Mouse (Mus musculus) activated CD4-positive, CD25-positive, alpha-beta regulatory T cell, adult 4 months (primary cell): Measurements from ENCODE around the gene Pbrm1. TPM values are rescaled to one million over a fixed set of nuclear protein-coding genes. Genes with fewer than 3 reads are reported as not detected.

Source experiments
- ATAC-seq: one replicate; pipeline ENCODE4 v1.8.0; 2017
- polyA plus RNA-seq, 2 experiments: library from polyadenylated mRNA; unstranded; fragments of 100-300 nt; shearing (Covaris generic); gene quantifications; one replicate each; pipeline ENCODE4 v1.2.1; 2017

Pbrm1 gene
- polyA plus RNA-seq, 2 experiments from 2014 or later: 41.0 to 51.7 TPM

GRCm38 (mm10) chr14:31134015-31135000 lies 115.4 kb downstream of the Pbrm1 start:
- ATAC-seq: no peak

GRCm38 (mm10) chr14:31135495-31136410 lies 116.8 kb downstream of the Pbrm1 start:
- no peak for ATAC-seq

GRCm38 (mm10) chr14:31136411-31137280 lies 117.7 kb downstream of the Pbrm1 start:
- no peak for ATAC-seq

GRCm38 (mm10) chr14:31137281-31137595 lies 118.3 kb downstream of the Pbrm1 start:
- no peak for ATAC-seq

- ATAC-seq: no peak
These were observed 118.9 kb downstream of the Pbrm1 start for GRCm38 (mm10) chr14:31137791-31138190.

- ATAC-seq: no peak
These were observed 119.4 kb downstream of the Pbrm1 start for GRCm38 (mm10) chr14:31138219-31138896.

DNA sequence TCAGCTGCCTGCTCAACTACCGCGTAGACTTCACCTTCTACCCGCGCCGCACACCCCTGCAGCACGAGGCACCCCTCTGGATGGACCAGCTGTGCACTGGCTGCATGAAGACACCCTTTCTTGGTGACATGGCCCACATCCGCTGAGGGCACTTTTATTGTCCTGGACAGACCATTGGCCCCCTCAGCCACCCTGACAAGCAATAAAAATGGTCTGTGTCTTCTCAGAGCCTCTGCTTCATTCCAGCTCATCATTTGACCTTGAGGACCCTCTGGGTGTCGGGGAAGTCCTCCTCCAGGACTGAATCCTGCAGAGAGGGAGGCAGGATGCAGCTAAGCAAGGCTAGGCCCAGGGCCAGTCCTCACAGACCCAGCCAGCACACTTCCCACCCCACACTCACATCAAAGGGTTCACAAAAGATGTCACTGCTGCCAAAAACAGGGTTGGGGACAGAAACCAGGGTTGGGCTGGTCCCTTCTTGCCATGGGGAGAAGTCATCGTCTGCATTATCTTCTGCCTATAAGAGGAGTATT lies 120.0 kb downstream of the Pbrm1 start:
- no peak for ATAC-seq

DNA sequence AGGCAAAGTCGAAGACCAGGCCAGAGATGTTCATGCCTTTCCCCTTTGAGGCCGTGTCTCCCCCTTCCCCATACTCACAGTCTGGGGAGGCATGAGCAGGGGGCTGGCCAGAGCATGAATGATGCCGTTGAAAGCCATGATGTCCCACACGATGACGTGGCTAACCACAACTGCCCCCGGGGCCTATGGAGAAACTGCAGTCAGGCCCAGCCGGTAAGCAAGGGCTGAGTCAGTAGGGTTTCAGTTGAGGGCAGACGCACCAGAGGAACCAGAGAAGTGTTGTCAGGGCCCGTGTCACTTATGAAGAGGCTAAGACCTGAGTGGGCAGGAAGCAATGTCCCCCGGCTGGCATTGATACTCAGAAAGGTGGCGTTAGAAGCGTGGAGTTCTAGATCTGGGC lies 120.7 kb downstream of the Pbrm1 start:
- ATAC-seq: no peak

GRCm38 (mm10) chr14:31140141-31140540 lies 121.2 kb downstream of the Pbrm1 start:
- ATAC-seq: no peak

DNA sequence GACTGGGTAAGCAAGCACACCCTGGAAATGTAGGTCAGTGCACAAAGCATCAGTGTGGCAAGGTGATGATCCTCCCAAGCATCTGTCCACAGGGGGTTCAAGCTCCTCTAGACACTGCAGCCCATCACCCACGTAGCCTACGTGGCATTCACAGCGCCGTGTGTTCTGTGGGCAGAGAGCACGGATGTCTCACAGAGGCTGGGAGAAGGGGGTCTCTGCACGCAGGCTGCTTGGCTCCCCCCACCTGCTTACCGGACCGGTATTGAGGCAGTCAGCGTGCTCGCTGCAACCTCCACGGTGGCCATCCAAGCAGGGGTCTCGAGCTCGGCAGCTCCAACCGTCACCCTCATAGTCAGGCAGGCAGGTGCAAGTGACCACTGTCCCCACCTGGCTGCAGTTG lies 122.1 kb downstream of the Pbrm1 start:
- ATAC-seq: no peak

DNA sequence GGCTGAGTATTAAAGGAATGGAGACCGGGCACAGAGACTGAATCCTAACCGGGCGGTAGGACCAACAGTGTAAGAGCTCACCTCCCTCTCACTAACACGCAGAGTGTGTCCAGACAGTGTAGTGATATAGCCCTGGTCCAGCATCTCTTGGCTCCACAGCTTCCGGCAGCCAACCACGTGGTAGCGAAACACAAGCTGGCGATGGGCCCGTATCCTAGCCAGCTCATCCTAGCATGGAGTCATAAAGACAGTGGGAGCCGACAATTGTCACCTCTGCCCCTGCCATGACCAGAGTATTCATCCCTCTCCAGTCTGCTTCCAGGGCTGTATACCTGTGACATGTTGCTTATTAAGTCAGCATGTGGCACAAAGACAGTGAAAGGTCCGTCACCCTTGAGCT lies 126.8 kb downstream of the Pbrm1 start:
- ATAC-seq: no peak

DNA sequence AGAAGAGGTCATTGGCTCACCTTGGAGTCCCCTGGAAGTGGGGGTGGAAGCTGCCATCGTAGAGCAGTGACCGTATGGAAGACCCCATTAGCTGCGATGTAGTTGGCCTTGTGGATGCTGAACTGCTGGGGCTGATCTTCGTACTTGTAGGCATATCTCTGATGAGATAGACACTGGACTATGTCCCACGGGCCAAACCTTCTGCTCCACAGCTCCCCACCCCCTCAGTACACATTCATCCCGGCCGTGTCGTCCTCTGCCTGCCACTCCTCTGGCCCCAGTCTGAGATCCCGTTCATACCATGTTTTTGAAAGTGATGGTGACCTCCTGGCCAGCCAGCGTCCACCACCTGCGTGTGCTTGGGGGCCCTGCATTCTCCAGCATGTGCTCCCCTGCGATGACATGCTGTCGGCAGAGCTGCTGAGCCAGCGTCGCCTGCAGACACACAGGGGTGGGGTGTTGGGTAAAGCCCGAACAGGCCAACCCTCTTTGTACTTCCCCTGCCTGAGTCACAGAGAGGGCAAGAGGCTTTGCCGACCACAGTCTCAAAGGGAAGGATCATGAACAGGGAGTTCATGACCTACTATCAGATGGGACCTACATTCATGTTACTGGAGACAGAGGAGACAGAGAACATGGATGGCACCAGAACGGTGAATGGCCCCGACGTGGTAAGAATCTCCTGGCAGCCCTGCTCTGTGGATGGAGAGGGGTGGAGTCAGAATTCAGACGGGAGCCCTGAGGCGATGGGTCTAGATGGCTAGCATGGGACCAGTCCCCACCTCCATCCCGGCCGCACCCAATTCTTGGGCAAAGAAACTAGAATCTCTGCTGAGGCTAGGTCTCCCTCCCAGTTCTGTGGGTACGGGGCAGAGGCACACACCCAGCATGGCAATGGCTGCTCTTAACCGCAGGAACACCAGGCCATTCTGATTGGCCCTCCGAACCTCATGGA lies 141.5 kb downstream of the Pbrm1 start:
- peak; percentile 71 for ATAC-seq

GRCm38 (mm10) chr14:31161191-31161590 lies 142.3 kb downstream of the Pbrm1 start:
- no peak for ATAC-seq

GRCm38 (mm10) chr14:31161638-31162037 lies 142.7 kb downstream of the Pbrm1 start:
- no peak for ATAC-seq

DNA sequence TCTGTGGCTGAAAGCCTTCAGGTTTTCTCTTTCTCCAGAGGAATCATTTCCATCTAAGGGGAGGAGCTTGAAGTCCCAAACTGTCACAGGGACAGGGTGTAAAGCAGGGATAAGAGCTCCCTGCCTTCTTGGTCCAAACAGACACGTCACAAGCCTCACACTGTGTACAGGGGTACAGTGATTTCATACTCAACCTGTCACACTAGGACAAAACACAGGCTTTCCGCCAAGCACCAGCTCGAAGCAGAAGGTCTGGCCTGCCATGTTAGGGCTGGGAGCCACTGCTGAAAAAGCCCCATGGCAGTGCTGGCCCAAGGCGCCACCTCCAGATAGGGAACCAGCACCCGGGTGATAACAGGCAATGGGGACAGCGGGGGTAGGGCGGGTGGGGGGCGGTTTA lies 145.1 kb downstream of the Pbrm1 start:
- no peak for ATAC-seq

- no peak for ATAC-seq
These were observed 146.1 kb downstream of the Pbrm1 start for GRCm38 (mm10) chr14:31165010-31165409.

DNA sequence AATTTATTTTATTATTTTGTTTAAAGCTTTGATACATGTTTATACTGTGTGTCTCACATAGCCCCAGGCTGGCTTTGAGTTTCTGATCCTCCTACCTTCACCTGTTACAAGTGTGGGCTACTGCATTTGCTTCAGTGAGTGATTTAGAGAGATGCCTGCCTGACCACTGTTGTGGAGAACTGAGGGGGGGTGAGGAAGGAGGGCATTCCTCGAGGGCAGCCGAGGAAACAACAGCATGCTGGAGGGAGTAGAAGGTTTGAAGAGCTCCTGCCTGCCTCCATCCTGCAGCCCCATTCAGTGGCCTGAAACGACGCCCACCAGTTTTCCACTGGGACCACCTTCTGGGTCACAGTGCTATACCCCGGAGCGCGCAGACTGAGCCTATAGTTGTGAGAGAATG lies 146.5 kb downstream of the Pbrm1 start:
- no peak for ATAC-seq

- no peak for ATAC-seq
These were observed 147.2 kb downstream of the Pbrm1 start for GRCm38 (mm10) chr14:31165991-31166630.

DNA sequence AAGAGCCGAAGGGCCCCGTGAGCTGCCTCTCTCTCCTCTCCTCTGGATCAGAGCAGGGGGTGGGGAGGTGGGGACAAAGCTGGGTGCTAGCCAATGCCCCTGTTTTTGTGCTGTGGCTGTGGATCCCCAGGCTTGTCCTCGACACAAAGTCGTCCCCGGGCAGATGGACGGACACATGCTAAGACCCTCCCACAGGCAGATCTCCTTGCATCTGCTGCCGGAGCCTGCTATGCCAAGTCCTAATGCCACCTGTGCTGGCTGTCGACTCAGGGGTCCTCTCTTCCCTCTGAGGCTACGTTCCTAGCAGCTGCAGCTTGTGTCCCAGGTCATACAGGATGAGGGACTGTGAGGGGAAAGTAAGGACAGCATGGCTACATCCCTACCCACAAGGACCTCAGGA lies 147.9 kb downstream of the Pbrm1 start:
- ATAC-seq: no peak

GRCm38 (mm10) chr14:31168425-31168824 lies 149.5 kb downstream of the Pbrm1 start, which contains the start of gene Stab1:
TSS of gene Stab1 (minus strand) at chr14:31168641.
- ATAC-seq: no peak
